Mouse (Mus musculus): ENCODE results near the gene Mapk12.
A peak's percentile ranks its signal among the peaks of the same experiment; 100 is the strongest.

Gene Mapk12

DNA sequence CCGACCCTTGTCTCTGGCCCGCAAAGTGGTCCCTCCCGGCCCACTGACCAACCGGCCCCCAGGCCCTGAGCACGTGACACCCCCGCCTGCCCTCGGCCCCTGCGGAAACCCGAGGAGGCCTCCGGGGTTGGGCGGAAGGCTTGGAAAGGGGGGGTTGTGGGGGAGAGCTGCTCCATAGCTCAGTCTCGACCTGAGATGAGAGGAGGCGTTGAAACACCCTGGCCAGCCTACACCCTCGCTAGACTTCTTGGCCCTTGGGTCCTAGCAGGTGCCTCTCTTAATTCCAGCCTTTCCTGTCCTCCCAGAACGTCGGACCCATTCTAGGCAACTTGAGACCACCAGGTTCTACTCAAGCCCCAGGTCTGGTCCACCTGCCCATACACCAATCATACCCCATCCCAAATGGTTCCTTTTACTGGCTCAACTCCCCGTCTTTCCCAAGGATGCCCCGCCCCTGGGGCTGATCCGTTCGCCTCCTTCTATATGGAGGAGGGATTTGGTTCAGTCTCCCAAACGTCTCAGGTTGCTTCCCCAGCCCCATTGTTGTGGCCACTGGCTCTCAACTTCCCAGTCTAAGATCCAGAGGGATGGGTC, at the start of gene Mapk12:
Gene Mapk12 (minus strand): TSS at position 45 of the 594 bp plus-strand sequence.
- peak; percentile 85 for DNase-seq

DNA sequence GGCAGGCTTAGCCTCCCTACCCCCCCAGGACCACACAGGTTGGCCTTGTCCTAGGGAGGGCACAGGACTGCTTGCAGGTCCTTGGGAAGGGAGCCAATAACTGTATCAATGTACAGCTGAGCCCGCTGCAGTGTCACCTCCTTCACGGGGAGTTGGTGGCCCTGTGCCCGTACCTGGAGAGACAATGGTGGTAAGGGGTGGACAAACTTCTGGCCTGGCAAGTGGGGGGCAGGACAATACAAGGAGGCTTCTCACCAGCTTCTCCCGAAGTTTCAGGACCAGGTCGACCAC, 44.4 kb upstream of the Mapk12 start:
- no peak for DNase-seq

DNA sequence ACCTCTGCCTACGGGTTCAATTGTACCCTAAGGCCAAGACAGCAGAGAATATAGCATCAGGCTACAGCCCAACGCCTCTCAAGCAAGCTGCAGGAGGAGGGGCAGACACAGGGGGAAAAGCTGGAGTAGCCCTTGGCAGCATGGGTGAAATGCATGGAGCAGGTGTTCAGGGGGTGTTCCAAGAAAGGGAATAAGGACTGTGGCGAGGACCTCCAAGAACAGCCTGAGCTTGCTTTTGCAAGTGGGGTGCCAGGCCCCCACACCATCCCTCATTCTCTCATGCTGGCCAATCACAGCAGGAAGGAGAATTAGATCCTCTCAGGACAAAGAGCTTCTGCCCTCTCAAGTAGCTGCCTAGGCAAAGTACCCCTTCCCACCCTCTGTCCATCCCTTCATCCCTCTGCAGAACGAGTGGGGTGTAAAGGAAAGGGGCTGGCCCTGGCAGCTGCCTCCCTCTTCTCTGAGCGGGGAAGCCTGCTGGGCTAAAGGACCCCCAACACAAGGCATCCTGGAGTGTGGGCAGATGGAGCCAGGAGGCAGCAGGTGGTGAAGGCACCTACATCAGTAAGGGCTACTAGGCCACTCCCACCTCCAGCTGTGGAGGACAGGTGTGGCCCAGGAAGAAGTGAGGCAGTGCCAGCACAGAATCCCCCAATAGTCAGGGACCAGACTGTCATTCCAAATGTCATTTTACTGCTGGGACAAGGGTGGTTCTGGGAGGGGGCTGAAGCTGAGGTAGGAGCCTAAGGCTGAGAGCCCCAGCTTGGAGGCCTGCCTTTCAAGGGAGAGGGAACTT, 43.8 kb upstream of the Mapk12 start:
- DNase-seq: peak; percentile 60

DNA sequence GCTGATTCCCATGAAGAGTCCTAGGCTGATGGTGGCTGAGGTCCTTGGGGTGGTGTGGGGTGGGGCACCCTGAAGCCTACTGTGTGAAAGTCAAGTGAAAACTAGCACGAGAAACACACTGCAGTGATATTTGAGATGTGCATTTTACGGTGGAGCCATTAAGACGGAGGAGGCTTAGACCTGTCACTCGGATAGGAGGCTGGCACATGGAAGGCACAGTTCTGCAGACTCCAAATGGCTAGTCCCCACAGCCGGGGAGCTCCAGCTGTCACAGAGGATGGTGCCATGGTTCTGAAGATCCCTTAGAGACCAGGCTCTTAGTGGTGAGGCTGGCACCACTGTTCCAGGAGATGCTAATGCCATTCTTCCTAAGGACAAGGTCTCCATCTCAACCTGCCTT, 42.3 kb upstream of the Mapk12 start:
- DNase-seq: peak; percentile 56

DNA sequence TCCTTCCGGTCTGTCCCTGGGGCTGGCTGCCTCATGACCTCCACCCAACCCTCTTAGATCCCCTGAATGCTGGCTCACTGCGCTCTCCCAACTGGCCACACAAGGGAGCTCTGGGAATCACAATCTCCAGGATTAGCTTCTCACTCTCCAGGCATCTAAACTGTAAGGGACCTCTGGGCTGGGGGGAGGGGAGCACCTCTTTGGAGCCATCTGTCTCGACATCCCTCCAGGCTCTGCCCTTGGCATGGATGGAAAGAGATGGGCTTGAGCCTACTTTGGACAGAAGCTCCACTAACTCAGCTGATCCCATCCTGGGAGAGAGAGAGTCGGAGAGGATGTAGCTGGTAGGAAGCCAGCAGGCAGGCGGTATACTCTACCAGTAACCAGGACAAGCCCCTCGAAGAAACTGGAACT, 41.8 kb upstream of the Mapk12 start:
- peak; percentile 83 for DNase-seq

DNA sequence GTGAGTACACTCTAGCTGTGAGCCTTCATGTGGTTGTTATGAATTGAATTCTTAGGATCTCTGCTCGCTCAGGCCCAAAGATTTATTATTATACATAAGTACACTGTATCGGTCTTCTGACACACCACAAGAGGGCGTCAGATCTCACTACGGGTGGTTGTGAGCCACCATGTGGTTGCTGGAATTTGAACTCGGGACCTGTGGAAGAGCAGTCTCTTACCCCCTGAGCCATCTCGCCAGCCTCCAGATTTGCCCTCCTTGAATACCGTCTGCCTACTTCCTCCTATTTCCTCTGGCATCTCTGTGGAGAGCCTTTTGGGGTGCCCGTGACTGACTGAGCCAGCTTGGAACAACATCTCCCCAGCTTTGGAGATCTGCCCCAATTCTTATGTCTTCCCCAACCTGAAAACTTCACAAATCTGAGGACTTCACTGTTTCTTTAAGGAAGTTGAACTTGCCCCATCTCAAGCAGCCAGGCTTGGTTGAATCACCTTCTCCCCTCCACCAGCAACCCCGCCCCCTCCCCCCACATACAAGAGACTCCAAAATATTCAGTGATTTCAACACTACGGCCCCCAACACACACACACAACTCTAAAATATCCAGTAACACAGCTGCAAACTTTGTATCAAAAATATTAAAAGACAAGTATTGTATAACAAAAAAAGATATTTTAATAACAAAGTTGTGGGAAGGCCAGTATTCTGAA, 41.2 kb upstream of the Mapk12 start:
- DNase-seq: peak; percentile 61

DNA sequence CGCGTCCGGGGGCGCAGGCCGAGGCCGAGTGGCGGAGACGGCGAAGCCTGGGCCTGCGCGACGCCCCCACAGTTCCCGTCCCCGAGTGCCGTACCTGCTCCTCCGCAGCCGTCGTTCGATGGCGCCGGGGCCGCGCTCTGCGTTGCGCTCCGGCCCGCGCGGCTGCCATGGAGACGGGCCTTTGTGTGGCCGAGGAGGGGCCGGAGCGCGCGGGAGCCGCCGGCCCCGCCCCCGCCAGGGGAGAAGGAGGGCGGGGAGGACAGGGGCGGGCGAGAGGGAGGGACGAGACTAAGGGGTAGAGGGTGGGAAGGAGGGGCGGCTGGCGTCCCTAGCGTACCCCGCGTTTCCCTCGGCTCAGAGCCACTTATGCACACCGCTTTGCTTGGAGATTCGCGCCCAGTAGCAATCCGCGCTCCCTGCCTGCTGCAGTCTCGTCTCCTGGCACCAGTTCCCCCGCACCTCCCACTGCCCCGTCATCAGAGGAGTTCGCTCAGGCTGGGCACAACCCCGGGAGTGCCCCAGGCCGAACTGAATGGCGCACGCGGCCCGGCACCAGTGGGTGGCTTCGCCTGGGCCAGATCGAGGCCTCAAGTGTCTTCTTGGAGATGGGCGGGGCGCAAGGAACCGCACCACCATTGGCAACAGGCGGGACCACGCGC, 40.2 kb upstream of the Mapk12 start, which contains the start of gene Plxnb2:
Gene Plxnb2 (minus strand): TSS at position 218 of the 659 bp plus-strand sequence.
- DNase-seq: peak; percentile 87

DNA sequence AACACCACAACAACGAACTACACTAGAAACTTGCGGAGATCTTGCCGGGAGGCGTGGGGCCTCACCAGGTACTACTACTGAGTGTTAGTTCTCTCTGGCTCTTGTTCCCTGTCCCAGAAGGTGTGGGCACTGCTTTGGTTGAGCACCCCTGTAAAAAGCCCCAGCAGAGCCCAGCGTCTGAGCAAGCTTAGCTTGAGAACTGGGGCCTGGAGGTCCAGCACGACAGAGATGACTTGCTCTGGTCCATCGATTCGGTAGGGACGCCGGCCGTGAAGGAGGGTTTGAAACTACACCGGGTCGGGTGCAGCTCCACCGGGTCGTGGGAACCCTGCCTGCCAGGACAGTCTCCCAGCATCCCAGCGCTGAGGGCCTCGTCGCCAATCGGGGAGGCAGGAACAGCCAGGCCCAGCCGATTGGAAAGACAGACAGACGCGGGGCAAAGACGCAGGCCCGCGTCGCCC, 39.6 kb upstream of the Mapk12 start:
- DNase-seq: no peak

DNA sequence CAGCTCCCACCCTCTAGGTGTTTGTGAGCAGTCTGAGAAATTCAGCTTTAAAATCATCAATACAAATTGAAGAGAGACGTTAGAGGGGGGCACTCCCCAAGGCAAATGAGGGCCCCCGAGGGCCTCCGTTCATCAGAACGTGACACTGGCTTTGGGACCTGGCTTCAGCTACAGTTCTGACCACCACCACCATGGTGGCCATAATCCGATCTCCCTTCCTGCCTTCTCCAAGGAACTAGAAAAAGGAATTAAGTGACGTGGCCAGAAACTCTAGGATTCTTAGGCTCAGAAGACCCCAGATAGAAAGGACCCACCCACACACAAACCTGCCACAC, 39.1 kb upstream of the Mapk12 start:
- no peak for DNase-seq

DNA sequence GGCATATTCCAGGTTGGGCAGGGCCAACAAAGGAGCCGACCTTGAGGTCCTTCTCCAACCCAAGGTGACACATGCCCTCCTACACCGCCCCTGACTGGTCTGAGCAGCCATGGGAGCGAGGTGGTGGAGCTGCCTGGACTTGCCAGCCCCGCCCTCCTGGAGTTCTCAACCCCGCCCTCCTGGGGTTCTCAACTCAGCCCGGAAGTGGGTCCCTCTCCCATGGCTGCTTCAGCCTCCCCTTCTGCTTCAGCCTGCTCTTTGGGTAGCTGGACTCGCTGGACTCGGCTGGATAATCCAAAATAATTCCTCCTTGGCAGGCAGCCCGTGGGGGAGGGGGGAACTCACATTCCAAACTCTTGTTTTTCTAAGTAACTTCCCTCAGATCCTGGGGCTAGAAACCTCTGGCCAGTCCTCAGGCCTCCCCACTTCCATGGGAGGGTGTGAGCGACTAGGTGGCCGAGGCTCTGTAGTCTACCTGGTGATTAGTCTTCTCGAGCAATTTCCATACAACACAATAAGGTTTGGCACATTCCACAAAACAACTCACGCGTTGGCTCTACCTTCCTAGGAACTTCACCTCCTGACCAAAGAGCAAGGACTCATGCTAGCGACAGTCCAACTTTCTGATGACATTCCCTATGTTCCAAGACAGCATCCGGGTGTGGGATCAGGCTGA, 38.6 kb upstream of the Mapk12 start:
- DNase-seq: peak; percentile 83

DNA sequence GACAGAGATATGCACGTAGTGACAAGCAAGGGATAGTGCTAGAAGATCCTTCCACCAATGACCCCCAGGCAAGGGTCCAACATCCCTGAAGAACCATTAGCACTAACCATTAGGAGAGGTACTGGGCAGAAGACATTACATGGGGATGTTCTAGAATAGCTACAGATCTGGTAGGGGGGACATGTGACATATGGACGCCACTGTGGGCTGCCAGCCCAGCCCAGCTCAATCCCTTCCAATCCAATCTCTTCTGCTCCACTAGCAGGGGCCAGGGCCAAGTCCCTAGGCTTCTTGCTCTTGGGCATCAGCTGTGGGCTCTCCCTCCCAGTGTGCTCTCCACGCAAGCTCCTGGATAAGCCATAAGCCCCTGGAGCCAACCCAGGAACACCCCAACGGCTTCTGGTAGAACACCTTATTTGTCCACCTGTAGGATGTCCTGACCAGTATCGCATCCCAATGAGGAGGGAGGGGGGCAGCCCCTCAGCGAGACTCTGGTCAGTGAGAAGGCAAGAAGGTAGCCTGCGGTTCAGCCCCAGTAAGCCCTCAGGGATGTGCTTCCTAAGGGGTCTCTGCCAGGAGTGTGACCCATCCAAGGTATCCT, 37.9 kb upstream of the Mapk12 start:
- peak; percentile 95 for DNase-seq

DNA sequence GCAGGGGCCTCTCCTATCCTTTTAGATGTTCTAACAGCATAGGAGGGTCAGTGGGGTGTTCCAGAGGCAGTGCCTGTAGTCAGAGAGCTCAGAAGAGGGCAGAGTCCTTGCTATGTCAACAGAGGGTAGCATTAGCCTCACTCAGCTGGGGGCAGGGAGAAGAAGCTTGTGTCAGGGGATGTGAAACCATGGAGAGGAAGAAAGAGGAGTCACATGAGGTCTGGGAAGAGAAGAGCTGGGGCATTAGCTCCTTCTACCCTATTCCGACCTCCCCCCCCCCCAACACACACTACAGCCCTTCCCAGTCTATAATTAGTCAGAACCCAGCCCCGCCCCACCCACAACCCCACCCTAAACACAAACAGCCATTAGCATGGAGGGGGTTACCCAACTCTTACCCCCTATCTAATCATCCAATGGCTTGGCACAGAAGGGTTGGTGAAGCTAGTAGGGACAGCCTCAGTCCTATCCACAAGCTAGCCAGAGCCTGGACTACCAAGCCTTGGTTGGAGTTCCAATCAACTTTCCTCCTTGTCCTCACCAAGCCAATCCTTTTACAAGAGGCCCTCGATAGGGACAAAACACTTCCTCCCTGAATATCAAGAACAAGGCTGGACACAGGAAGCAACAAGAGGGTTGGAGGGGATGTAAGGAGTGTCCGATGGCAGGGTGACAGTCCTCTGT, 37.2 kb upstream of the Mapk12 start:
- DNase-seq: peak; percentile 63

DNA sequence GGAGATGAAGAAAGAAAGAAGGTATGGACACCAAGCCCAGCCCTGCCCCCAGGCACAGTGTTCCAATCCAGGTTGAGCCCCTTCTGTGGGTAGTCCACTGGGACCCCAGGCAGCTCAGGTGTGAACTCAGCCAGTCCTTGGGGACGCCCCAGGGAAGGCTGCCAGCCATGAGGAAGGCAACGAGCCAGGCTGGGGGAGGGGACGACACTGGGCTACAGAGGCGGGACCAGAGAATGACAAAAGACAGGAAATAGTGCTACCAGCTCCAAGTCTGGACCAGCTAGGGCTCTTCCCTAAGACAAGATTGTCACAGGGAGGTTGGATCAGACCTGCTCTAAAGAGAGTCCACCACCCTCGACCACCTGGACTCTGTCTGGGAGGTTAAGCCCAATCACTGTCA, 36.6 kb upstream of the Mapk12 start:
- peak; percentile 83 for DNase-seq

DNA sequence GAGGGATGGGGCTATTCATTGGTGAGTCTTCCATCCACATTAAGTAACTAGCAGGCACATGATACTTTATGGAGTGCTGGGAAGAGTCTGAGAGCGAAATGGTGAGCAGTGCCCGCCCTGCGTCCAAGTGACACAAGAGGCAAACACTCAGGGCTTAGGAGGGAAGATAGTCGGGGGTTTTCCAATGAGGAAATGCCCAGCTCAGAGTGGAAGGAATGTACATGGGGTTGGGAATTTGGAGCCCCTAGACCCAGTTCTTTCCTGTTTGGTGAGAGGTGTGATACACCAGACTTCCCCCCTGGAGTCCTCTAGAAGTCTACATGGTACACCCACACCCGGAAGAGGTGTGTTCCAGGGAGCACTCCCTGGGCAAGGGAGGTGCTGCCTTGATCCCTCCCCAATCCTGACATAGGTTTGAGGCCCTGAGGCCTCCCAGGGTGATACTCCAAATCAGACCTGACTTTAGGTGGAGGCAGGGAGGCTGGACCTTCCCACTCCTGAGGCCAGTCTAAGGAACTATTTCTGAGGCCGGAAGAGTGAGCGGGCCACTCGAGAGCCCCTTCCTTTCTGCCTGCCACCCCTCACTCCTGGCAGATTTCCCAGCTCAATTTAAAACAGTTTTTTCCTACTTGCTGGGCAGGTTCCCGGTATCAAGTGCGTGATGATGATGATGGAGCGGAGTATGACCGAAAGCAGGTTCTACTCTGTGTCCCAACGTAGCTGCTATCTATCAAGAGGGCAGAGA, 35.1 kb upstream of the Mapk12 start:
- DNase-seq: peak; percentile 53

DNA sequence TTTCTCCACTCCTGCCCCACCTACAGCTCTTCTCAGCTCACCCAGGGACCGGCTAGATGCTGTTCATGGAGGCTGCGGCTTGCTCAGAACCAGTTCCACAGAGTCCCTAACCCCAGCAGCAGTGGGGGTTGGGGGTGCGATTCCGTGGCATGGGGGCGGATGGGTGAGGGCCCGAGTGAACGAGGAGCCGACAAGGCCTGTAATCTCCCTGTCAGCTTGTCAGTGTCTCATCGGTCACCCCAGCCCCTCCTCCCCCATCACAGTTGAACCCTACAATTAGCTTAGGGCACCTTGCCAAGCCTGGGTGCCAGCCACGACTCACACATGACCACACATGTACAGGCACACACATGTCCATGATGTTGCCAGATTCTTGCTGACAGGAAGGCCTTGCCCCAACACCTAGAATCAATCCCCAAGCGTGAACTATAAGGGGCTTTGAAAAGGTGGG, 34.4 kb upstream of the Mapk12 start:
- DNase-seq: peak; percentile 74

DNA sequence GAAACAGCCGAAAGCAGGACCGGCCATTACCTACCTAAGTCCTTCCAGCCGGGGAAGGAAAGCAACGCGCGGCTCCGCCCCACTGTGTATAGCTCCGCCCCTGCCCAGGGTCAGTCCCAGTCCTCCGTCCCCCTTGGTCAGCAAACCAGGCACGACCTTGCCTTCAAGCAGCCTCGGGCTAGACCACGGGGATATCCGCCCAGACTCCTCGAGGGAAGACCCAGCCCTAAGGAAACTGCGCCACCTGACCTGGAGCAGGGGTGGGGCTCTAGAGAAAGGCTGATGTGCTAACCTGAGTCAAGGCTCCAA, 33.4 kb upstream of the Mapk12 start:
- peak; percentile 86 for DNase-seq

DNA sequence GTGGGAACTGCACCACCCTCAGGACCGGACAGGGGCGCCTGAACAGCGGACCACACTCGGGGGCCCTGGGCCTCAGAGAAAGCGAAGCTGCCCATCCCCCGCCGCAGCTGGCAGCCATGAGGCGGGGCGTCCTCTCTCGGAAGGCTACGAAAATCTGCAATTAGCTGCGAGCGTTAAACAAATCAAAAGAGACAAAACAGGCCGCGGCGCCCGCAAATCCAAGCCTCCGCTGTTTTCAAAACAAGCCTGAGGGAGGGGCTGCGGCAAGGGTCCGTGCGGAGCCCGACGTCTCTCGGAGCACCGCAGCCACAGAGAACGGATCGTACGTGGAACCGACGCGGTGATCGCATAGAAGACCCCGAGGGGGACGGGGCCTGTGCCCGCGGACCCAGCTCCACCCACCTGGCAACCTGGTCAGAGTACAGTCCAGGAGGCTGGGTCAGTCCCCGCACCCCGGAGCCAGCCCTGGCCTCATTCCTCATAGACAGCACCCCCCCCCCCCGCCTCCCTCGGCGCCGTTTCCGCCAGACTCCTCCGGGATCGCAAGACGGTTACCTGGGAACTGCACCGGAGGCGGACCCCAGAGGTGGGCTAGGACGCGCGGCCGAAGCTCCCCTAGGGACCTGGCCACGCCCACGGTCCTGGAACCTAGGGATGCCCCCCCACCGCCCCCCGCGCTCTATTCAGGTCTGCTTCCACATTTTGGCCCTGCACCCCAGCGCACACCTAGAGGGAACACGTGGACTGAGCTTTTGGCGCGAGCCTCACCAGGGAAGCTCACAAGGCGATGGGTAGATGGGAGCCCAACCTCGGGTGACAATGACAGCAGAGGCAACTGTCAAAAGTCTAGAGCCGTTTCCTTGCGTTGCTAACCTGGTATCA, 32.8 kb upstream of the Mapk12 start:
- peak; percentile 74 for DNase-seq

DNA sequence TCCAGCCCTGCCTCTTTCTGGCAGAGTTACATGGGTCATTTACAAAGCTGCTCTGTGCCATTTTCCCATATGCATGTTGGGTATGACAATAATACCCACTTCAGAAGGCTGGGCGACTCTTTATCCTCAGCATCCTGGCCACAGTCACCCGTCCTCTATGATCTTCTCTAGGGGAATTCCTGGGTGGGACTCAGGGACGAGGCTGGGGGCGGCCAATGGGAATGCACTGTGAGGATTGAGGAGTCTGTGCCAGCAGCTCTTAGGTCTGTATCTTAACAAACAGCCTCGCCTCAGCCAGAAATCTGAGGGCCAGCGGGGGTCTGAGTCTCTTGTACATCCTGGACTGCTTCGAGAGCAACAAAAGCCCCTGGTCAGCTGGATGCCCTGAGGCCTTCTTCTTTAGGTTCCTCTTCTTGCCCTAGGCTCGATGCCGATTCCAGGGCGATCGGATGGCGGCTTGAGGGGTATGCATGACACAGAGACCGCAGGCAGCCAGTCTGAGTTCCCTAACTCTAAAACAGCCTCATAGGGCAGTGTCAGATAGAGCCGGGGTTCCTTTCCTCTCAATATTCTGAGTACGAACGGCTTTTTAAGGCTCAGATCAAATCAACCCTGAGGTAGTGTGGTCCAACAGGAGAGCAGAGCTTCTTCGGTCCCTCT, 31.9 kb upstream of the Mapk12 start:
- peak; percentile 61 for DNase-seq

DNA sequence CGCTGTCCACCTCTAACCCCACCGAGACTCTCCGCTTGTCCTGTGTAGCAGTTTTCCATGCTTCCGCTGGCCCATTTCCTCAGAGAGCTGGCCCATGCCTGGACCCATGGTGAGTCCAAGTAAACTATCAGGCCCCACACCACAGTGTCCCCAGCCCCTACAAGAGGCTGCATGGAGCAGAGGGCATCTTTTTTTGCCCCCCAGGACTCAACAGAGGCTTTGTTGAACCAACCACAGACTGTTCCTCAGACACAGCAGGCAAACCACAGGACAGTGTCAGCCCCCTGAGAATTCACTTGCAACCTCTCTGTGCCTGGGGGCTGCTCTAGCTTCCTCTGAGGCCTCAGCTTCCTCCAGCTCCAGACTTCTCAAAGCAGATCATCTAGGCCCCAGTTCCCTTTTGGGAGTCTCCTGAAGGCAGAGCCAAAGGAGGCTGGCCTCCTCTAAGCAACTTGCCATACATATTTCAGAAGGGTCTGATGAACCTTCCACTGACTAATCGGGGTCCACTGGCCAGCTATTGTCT, 31.1 kb upstream of the Mapk12 start:
- peak; percentile 46 for DNase-seq

All from cerebellum, adult 11-12 months (tissue).